Mouse (Mus musculus): Measurements from ENCODE around the gene Ddx31. TPM values are rescaled to one million over a fixed set of nuclear protein-coding genes. Genes with fewer than 3 reads are reported as not detected.

Gene Ddx31
- total RNA-seq, 2 experiments from 2014 or later: 13.0 to 13.4 TPM

- intact Hi-C loops (cut with DNase I): loop anchor here (10.0 kb wide), 1 partner anchor 155 kb away; no protein-coding TSS in a partner anchor
- DNase-seq: no peak
These were observed 69.9 kb downstream of the Ddx31 start for GRCm38 (mm10) chr2:28909818-28910710.

- intact Hi-C loops (cut with DNase I): loop anchor here (10.0 kb wide), 1 partner anchor 156 kb away; no protein-coding TSS in a partner anchor
- DNase-seq: no peak
These were observed 70.7 kb downstream of the Ddx31 start for GRCm38 (mm10) chr2:28910877-28911276.

- intact Hi-C loops (cut with DNase I): loop anchor here (10.0 kb wide), 1 partner anchor 157 kb away; no protein-coding TSS in a partner anchor
- peak; percentile 54 for DNase-seq
These were observed 71.3 kb downstream of the Ddx31 start for GRCm38 (mm10) chr2:28911331-28912038.

- no peak for DNase-seq
- intact Hi-C loops (cut with DNase I): loop anchor here (10.0 kb wide), 1 partner anchor 157 kb away; no protein-coding TSS in a partner anchor
These were observed 72.0 kb downstream of the Ddx31 start for GRCm38 (mm10) chr2:28912039-28912700.

- intact Hi-C loops (cut with DNase I): loop anchor here (10.0 kb wide), 1 partner anchor 158 kb away; no protein-coding TSS in a partner anchor
These were observed 72.8 kb downstream of the Ddx31 start for GRCm38 (mm10) chr2:28912961-28913360.

GRCm38 (mm10) chr2:28914121-28914520 is 73.9 kb downstream of the Ddx31 start:
- intact Hi-C loops (cut with DNase I): loop anchor here (10.0 kb wide), 1 partner anchor 159 kb away; no protein-coding TSS in a partner anchor
- no peak for DNase-seq

More at GRCm38 (mm10) chr2:28912961-28913360, 72.8 kb downstream of the Ddx31 start:
- no peak for DNase-seq

GRCm38 (mm10) chr2:28915104-28915738 is 75.0 kb downstream of the Ddx31 start:
- no peak for DNase-seq
- intact Hi-C loops (cut with DNase I): loop anchor here (10.0 kb wide), 1 partner anchor 160 kb away; no protein-coding TSS in a partner anchor

- intact Hi-C loops (cut with DNase I): loop anchor here (10.0 kb wide), 1 partner anchor 161 kb away; no protein-coding TSS in a partner anchor
- peak; percentile 87 for DNase-seq
These were observed 75.7 kb downstream of the Ddx31 start for GRCm38 (mm10) chr2:28915768-28916512.

- intact Hi-C loops (cut with DNase I): loop anchor here (10.0 kb wide), 1 partner anchor 162 kb away; no protein-coding TSS in a partner anchor
- peak; percentile 81 for DNase-seq
These were observed 76.3 kb downstream of the Ddx31 start, which contains the start of gene Barhl1 for GRCm38 (mm10) chr2:28916513-28916865. Gene Barhl1, minus strand, starts transcription at chr2:28916668.

GRCm38 (mm10) chr2:28917156-28917517 is 76.9 kb downstream of the Ddx31 start:
- intact Hi-C loops (cut with DNase I): loop anchor here (10.0 kb wide), 1 partner anchor 162 kb away; no protein-coding TSS in a partner anchor
- DNase-seq: no peak

- intact Hi-C loops (cut with DNase I): loop anchor here (10.0 kb wide), 1 partner anchor 163 kb away; no protein-coding TSS in a partner anchor
- peak; percentile 89 for DNase-seq
These were observed 77.5 kb downstream of the Ddx31 start for GRCm38 (mm10) chr2:28917518-28918361.

- intact Hi-C loops (cut with DNase I): loop anchor here (10.0 kb wide), 1 partner anchor 164 kb away; no protein-coding TSS in a partner anchor
- DNase-seq: no peak
These were observed 78.8 kb downstream of the Ddx31 start for GRCm38 (mm10) chr2:28919001-28919400.

- DNase-seq: peak; percentile 90
- intact Hi-C loops (cut with DNase I): loop anchor here (1.0 kb wide), 1 partner anchor 129 kb away; no protein-coding TSS in a partner anchor
These were observed 83.7 kb downstream of the Ddx31 start for GRCm38 (mm10) chr2:28923912-28924311.

GRCm38 (mm10) chr2:28930571-28930970 is 90.4 kb downstream of the Ddx31 start:
- intact Hi-C loops (cut with DNase I): no loop called here
- DNase-seq: no peak

- intact Hi-C loops (cut with DNase I): no loop called here
- DNase-seq: no peak
These were observed 98.8 kb downstream of the Ddx31 start for GRCm38 (mm10) chr2:28938997-28939396.

GRCm38 (mm10) chr2:28943666-28944516 is 103.7 kb downstream of the Ddx31 start:
- intact Hi-C loops (cut with DNase I): no loop called here
- DNase-seq: no peak

GRCm38 (mm10) chr2:28945388-28945787 is 105.2 kb downstream of the Ddx31 start:
- intact Hi-C loops (cut with DNase I): no loop called here
- no peak for DNase-seq
